7 mouse cellular contexts compared by ENCODE assay signal in the genomic region with DNA sequence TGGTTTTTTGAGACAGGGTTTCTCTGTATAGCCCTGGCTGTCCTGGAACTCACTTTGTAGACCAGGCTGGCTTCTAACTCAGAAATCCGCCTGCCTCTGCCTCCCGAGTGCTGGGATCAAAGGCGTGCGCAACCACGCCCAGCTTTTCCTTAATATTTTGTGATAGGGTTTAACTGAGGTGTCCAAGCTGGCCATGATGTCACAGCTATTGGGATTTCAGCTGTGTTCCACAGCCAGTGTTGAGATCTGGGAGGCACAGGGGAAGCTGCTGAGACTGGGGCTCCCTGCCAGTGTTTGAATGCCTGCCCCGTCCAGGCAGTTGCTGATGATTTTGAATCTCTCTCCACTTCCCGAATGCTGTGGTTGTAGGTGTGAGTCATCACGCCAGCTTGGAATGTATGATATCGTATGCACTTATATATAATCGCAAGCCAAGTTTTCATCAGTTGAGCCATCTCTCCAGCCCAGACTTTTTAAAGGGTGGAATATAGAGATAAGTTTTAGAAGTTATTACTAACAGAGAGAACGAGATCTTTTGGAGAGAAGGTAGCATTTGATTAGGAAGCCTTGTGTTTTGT. TPM values are rescaled to one million over a fixed set of nuclear protein-coding genes. Genes with fewer than 3 reads are reported as not detected.
DNase-seq lines count a peak whose midpoint lies in the region; ATAC-seq lines count a peak whose summit lies in the region.

No protein-coding gene starts in this region.

- ATAC-seq in CD4-positive, CD25-positive, alpha-beta regulatory T cell, adult 4 months: no peak

- intact Hi-C loops in left cerebral cortex, postnatal 4 days (cut with DNase I): no loop called here

- peak; percentile 69 for DNase-seq in right cerebral cortex, adult 18-20 months
- DNase-seq in right cerebral cortex, postnatal 4 days: no peak
- peak; percentile 30 for DNase-seq in gastrocnemius, postnatal 10 days
- peak; percentile 13 for DNase-seq in left cerebral cortex, postnatal 4 days
- no peak for DNase-seq in kidney, postnatal 25 days
- DNase-seq in frontal cortex, postnatal 25 days (ENCODE audit: low spot score in 2 of 2): no peak

RNA-seq across cellular contexts. Expression of gene Cbfa2t2, which starts 27.4 kb away (rescaled TPM):
- 10 to 100 TPM; 18.4 to 21.6 TPM for total RNA-seq in gastrocnemius, postnatal 10 days (2021)
- total RNA-seq in left cerebral cortex, postnatal 4 days (2021): 10 to 100 TPM; 48.3 to 55.2 TPM
- 10 to 100 TPM; 22.9 to 33.0 TPM for polyA plus RNA-seq in CD4-positive, CD25-positive, alpha-beta regulatory T cell, adult 4 months (2017; shearing (Covaris generic))

RNA-seq across cellular contexts. Expression of gene Snta1, which starts 55.8 kb away (rescaled TPM):
- 100 to 1,000 TPM in 1 of 2 experiments, 10 to 100 TPM in 1; 95.6 to 128 TPM for total RNA-seq in gastrocnemius, postnatal 10 days (2021)
- 10 to 100 TPM; 21.7 to 22.2 TPM for total RNA-seq in left cerebral cortex, postnatal 4 days (2021)
- not detected for polyA plus RNA-seq in CD4-positive, CD25-positive, alpha-beta regulatory T cell, adult 4 months (2017; shearing (Covaris generic))

Comparison
In these comparisons a context has a peak if more than half of its experiments do, and no peak if none do; other contexts are left out.
1. DNase-seq: peak in right cerebral cortex, adult 18-20 months (single experiment), gastrocnemius, postnatal 10 days (single experiment) and left cerebral cortex, postnatal 4 days (single experiment); none in right cerebral cortex, postnatal 4 days (single experiment), kidney, postnatal 25 days (0 of 2) and frontal cortex, postnatal 25 days (0 of 2).
2. RNA of gene Snta1, which starts 55.8 kb away (total RNA-seq): 95.6 to 128 TPM in gastrocnemius, postnatal 10 days; 21.7 to 22.2 TPM in left cerebral cortex, postnatal 4 days; every median in the first group is over 4 times any median in the second.